ENCODE assay signal across 14 mouse cellular contexts in the genomic region with DNA sequence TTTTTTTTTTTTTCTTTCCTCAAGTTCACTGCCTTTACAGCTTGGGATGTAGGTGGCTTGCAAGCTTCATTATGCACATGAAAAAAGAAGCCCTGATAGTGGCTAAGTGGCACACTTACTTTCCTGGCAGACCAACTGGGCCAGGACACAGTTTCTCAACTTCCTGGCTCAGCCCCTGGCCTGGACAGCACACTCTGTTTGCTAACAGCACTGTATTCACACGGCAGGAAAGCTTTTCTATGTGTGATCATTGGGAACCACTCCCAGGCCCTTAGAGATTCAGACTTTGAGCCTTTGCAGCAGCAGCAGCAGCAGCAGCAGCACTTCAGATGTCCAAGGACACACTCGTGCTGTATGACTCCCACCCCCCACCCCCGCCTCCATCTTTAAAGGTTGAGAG. TPM values are rescaled to one million over a fixed set of nuclear protein-coding genes. Genes with fewer than 3 reads are reported as not detected.
DNase-seq lines count a peak whose midpoint lies in the region; ATAC-seq and TF ChIP-seq lines count a peak whose summit lies in the region.
"Had no signal": no experiment of that assay in that cellular context is flagged by ENCODE, and none has a peak within 500 bp of the region (broad histone marks: within the 10 kb centered on the region; RNA-seq: fewer than 3 reads in every experiment).

No protein-coding gene starts in this region.

- TF ChIP-seq CTCF in lung, embryonic 14.5 days (IDR thresholded peaks at IDR 0.05; ENCODE audit: low read depth) = no peak

- WGBS in midbrain, embryonic 14.5 days = 78% methylated on average over 3 of the region's 3 CpGs
- WGBS in midbrain, embryonic 10.5 days = 81% methylated on average over 3 of the region's 3 CpGs
- WGBS in lung, embryonic 14.5 days = 43% methylated on average over 3 of the region's 3 CpGs

- no peaks in the 10 kb centered on the region for H3K4me1 ChIP-seq in midbrain, embryonic 14.5 days (ENCODE audit: control insufficient read depth, insufficient read depth, low read length)
- peaks cover 5% of the 10 kb centered on the region; the same call in 1 of the 2 replicates for H3K4me1 ChIP-seq in midbrain, embryonic 10.5 days
- H3K4me1 ChIP-seq in lung, embryonic 14.5 days (ENCODE audit: insufficient read depth) = no peaks in the 10 kb centered on the region
- H3K4me1 ChIP-seq: forebrain, embryonic 13.5 days had no signal

- H3K4me2 ChIP-seq in midbrain, embryonic 14.5 days (ENCODE audit: low read length) = no peak overlapping the region
- H3K4me2 ChIP-seq in lung, embryonic 14.5 days = no peak overlapping the region
- H3K4me2 ChIP-seq: forebrain, embryonic 13.5 days; limb, embryonic 12.5 days had no signal

- no peak overlapping the region for H3K4me3 ChIP-seq in midbrain, embryonic 14.5 days (replicated peaks; ENCODE audit: low read depth, low read length)
- no peak overlapping the region for H3K4me3 ChIP-seq in midbrain, embryonic 10.5 days
- H3K4me3 ChIP-seq in lung, embryonic 14.5 days (ENCODE audit: low read depth, low read length) = no peak overlapping the region
- H3K4me3 ChIP-seq: forebrain, embryonic 13.5 days; limb, embryonic 12.5 days had no signal

- no peak for ATAC-seq in midbrain, embryonic 14.5 days (ENCODE audit: low FRiP score, low TSS enrichment)
- ATAC-seq in lung, embryonic 14.5 days (ENCODE audit: insufficient read depth) = no peak
- ATAC-seq: forebrain, embryonic 13.5 days; midbrain, embryonic 16.5 days had no signal

- H3K27me3 ChIP-seq in midbrain, embryonic 14.5 days (ENCODE audit: control insufficient read depth, insufficient read depth, low read length) = no peaks in the 10 kb centered on the region
- no peaks in the 10 kb centered on the region for H3K27me3 ChIP-seq in midbrain, embryonic 10.5 days (ENCODE audit: low read depth, poor library complexity, severe bottlenecking)
- no peaks in the 10 kb centered on the region for H3K27me3 ChIP-seq in lung, embryonic 14.5 days (ENCODE audit: insufficient read depth, low read length)
- H3K27me3 ChIP-seq: forebrain, embryonic 13.5 days; limb, embryonic 12.5 days had no signal

- H3K9me3 ChIP-seq in midbrain, embryonic 14.5 days (ENCODE audit: control insufficient read depth, low read length) = no peaks in the 10 kb centered on the region
- H3K9me3 ChIP-seq in midbrain, embryonic 10.5 days (replicated peaks) = no peaks in the 10 kb centered on the region
- H3K9me3 ChIP-seq in lung, embryonic 14.5 days (ENCODE audit: low read depth, low read length) = no peaks in the 10 kb centered on the region
- H3K9me3 ChIP-seq: forebrain, embryonic 13.5 days; limb, embryonic 12.5 days had no signal

- no peak overlapping the region for H3K9ac ChIP-seq in midbrain, embryonic 14.5 days (replicated peaks; ENCODE audit: low read length)
- H3K9ac ChIP-seq in lung, embryonic 14.5 days = no peak overlapping the region
- H3K9ac ChIP-seq: forebrain, embryonic 13.5 days; limb, embryonic 12.5 days had no signal

- H3K36me3 ChIP-seq in midbrain, embryonic 14.5 days (ENCODE audit: control insufficient read depth, insufficient read depth, low read length) = no peaks in the 10 kb centered on the region
- H3K36me3 ChIP-seq in midbrain, embryonic 10.5 days = no peaks in the 10 kb centered on the region
- 0 out of 2 replicates have a peak, but pooled peaks cover 3% of the 10 kb centered on the region for H3K36me3 ChIP-seq in lung, embryonic 14.5 days (ENCODE audit: insufficient read depth)

- peak; percentile 38 for DNase-seq in adrenal gland, postnatal 10 days
- no peak for DNase-seq in adrenal gland, postnatal 4 days (ENCODE audit: low spot score in 2 of 2)
- peak; percentile 11 for DNase-seq in midbrain, embryonic 14.5 days
- DNase-seq in midbrain, embryonic 10.5 days (ENCODE audit: low spot score) = no peak
- DNase-seq in lung, embryonic 14.5 days = peak; percentile 40
- no peak for DNase-seq in embryo, embryonic 10 days (ENCODE audit: low spot score)
- no peak for DNase-seq in spleen, postnatal 4 days (ENCODE audit: low spot score in 2 of 2)
- DNase-seq in left cerebral cortex, postnatal 14 days (ENCODE audit: low spot score in 2 of 2) = no peak
- DNase-seq: kidney, postnatal 25 days; thymus, postnatal 25 days had no signal

- intact Hi-C loops in left cerebral cortex, postnatal 14 days (cut with DNase I) = no loop called here

- H3K27ac ChIP-seq in midbrain, embryonic 14.5 days (replicated peaks; ENCODE audit: low read depth, low read length) = no peak overlapping the region
- no peak overlapping the region for H3K27ac ChIP-seq in midbrain, embryonic 10.5 days (replicated peaks)
- H3K27ac ChIP-seq in lung, embryonic 14.5 days (ENCODE audit: low read depth) = no peak overlapping the region
- H3K27ac ChIP-seq: forebrain, embryonic 13.5 days; limb, embryonic 12.5 days had no signal

RNA-seq across cellular contexts. Expression of a gene that starts 16.8 kb away (rescaled TPM):
- total RNA-seq in adrenal gland, postnatal 10 days (2021) = 10 to 100 TPM; 25.0 to 25.1 TPM
- 10 to 100 TPM; 41.9 to 44.3 TPM for total RNA-seq in adrenal gland, postnatal 4 days (2021)
- polyA plus RNA-seq in midbrain, embryonic 14.5 days (2014; fragmentation: Nextera tagmentation; extraction: Ambion mirVana) = 1.3 and 1.4 TPM in 2 replicates
- polyA plus RNA-seq in midbrain, embryonic 10.5 days (2016; fragmentation: Nextera tagmentation; extraction: Ambion mirVana) = 1.5 and 1.7 TPM in 2 replicates
- 11.0 and 11.7 TPM in 2 replicates for polyA plus RNA-seq in lung, embryonic 14.5 days (2014; fragmentation: Nextera tagmentation; extraction: Ambion mirVana)
- total RNA-seq in left cerebral cortex, postnatal 14 days (2021) = 1 to 10 TPM; 4.4 to 6.6 TPM

RNA-seq across cellular contexts. Expression of a gene that starts 54.2 kb away (rescaled TPM):
- total RNA-seq in adrenal gland, postnatal 10 days (2021) = not detected
- total RNA-seq in adrenal gland, postnatal 4 days (2021) = not detected
- polyA plus RNA-seq in midbrain, embryonic 14.5 days (2014; fragmentation: Nextera tagmentation; extraction: Ambion mirVana) = 0.22 TPM in 1 of 2 replicates, not detected in the other
- polyA plus RNA-seq in midbrain, embryonic 10.5 days (2016; fragmentation: Nextera tagmentation; extraction: Ambion mirVana) = 0.19 TPM in 1 of 2 replicates, not detected in the other
- not detected in 2 replicates for polyA plus RNA-seq in lung, embryonic 14.5 days (2014; fragmentation: Nextera tagmentation; extraction: Ambion mirVana)
- total RNA-seq in left cerebral cortex, postnatal 14 days (2021) = under 1 TPM; 0.51 to 0.70 TPM
- total RNA-seq: heart, postnatal 14 days had no signal
- polyA plus RNA-seq: limb, embryonic 12.5 days had no signal

Comparison
In these comparisons a context has a peak if more than half of its experiments do, and no peak if none do; other contexts are left out.
1. DNase-seq: peak in adrenal gland, postnatal 10 days (single experiment), midbrain, embryonic 14.5 days (single experiment) and lung, embryonic 14.5 days (single experiment); none in adrenal gland, postnatal 4 days (0 of 2), midbrain, embryonic 10.5 days (single experiment), embryo, embryonic 10 days (single experiment), spleen, postnatal 4 days (0 of 2) and left cerebral cortex, postnatal 14 days (0 of 2).